Mouse (Mus musculus) embryonic facial prominence, embryonic 11.5 days (tissue): Measurements from ENCODE around the gene Ahcyl1. TPM values are rescaled to one million over a fixed set of nuclear protein-coding genes. Genes with fewer than 3 reads are reported as not detected.

ENCODE experiments used
- ATAC-seq: fragments of 200-750 bp; cut with Nextera tagmentation; replicated peaks from 2 replicates; pipeline ENCODE4 v1.8.0; 2017; ENCODE audit warnings: low read depth; ENCODE audit not compliant: insufficient number of reproducible peaks, low FRiP score, low TSS enrichment
- DNase-seq: peaks from one replicate; pipeline ENCODE4 v3.0.0-alpha.2; 2015; ENCODE audit warnings: low spot score
- H3K27ac ChIP-seq: fragments of 300-500 bp; sonication (generic); replicated peaks from 2 replicates; pipeline ENCODE4 v1.5.1; 2014; ENCODE audit warnings: mild to moderate bottlenecking, low read depth, low read length, control low read depth
- H3K27me3 ChIP-seq: fragments of 300-500 bp; sonication (generic); 2 replicates; pipeline ENCODE4 v1.6.1; 2014; ENCODE audit warnings: mild to moderate bottlenecking, low read length, moderate library complexity, mixed read lengths; ENCODE audit not compliant: control insufficient read depth, insufficient read depth
- H3K36me3 ChIP-seq: fragments of 300-500 bp; sonication (generic); replicated peaks from 2 replicates; pipeline ENCODE4 v1.6.1; 2014; ENCODE audit warnings: low read depth, mild to moderate bottlenecking, low read length, moderate library complexity, mixed read lengths; ENCODE audit not compliant: control insufficient read depth, insufficient read depth
- H3K4me1 ChIP-seq: fragments of 300-500 bp; sonication (generic); 2 replicates; pipeline ENCODE4 v1.6.1; 2014; ENCODE audit warnings: low read length, mixed read lengths; ENCODE audit not compliant: control insufficient read depth, insufficient read depth
- H3K4me2 ChIP-seq: fragments of 300-500 bp; sonication (generic); 2 replicates; pipeline ENCODE4 v1.6.1; 2014; ENCODE audit warnings: low read depth, mild to moderate bottlenecking, control low read depth, low read length, moderate library complexity
- H3K4me3 ChIP-seq: fragments of 300-500 bp; sonication (generic); 2 replicates; pipeline ENCODE4 v1.5.1; 2014; ENCODE audit warnings: low read depth, low read length, control low read depth
- H3K9ac ChIP-seq: fragments of 300-500 bp; sonication (generic); replicated peaks from 2 replicates; pipeline ENCODE4 v1.6.1; 2014; ENCODE audit warnings: mild to moderate bottlenecking, control low read depth, low read length
- H3K9me3 ChIP-seq: fragments of 300-500 bp; sonication (generic); replicated peaks from 2 replicates; pipeline ENCODE4 v1.6.1; 2016; ENCODE audit warnings: mild to moderate bottlenecking, low read length, inconsistent platforms, mixed read lengths; ENCODE audit not compliant: control insufficient read depth
- WGBS: fragments of 180-500 bp; shearing (Covaris S2); extraction: QIAGEN DNeasy Blood & Tissue Kit; methylation state at CpG from one replicate; pipeline ENCODE4 v1.1.7; 2014; 5-methylcytosine and 5-hydroxymethylcytosine counted together
- polyA plus RNA-seq: library from polyadenylated mRNA; unstranded; fragments of >200 nt; fragmentation: Nextera tagmentation; extraction: Ambion mirVana; gene quantifications from 2 replicates; pipeline ENCODE4 v1.2.1, GENCODE M21; 2014

The Ahcyl1 gene
- polyA plus RNA-seq, 1 experiment from 2014 or later, result 122 TPM

GRCm38 (mm10) chr3:107686276-107686977 is 9.9 kb downstream of the Ahcyl1 start:
- H3K9me3 ChIP-seq, result no peaks in the 10 kb centered on the region
- H3K4me2 ChIP-seq, result no peak overlapping the region
- ATAC-seq (no peak), DNase-seq (no peak)
- no peak overlapping the region for H3K4me3 ChIP-seq
- 85% methylated on average over 3 of the region's 3 CpGs for WGBS
- H3K9ac ChIP-seq, result no peak overlapping the region
- no peak overlapping the region for H3K27ac ChIP-seq
- no peaks in the 10 kb centered on the region for H3K36me3 ChIP-seq
- H3K27me3 ChIP-seq, result no peaks in the 10 kb centered on the region
- H3K4me1 ChIP-seq, result no peaks in the 10 kb centered on the region

GRCm38 (mm10) chr3:107685652-107686051 is 10.7 kb downstream of the Ahcyl1 start:
- H3K4me1 ChIP-seq, result peaks cover 2% of the 10 kb centered on the region; the same call in 1 of the 2 replicates
- H3K36me3 ChIP-seq, result no peaks in the 10 kb centered on the region
- no peak overlapping the region for H3K4me2 ChIP-seq
- no peak for DNase-seq
- H3K27ac ChIP-seq, result no peak overlapping the region
- H3K4me3 ChIP-seq, result no peak overlapping the region
- no peaks in the 10 kb centered on the region for H3K27me3 ChIP-seq
- WGBS, result 79% methylated on average over 2 of the region's 2 CpGs
- no peak for ATAC-seq
- H3K9ac ChIP-seq, result no peak overlapping the region
- no peaks in the 10 kb centered on the region for H3K9me3 ChIP-seq

GRCm38 (mm10) chr3:107683587-107683986 is 12.8 kb downstream of the Ahcyl1 start:
- ATAC-seq, result no peak
- no peak for DNase-seq
- 73% methylated on average over 1 of the region's 1 CpGs for WGBS

GRCm38 (mm10) chr3:107680790-107681576 is 15.4 kb downstream of the Ahcyl1 start:
- Histone ChIP-seq H3K27ac (0 out of 2 replicates have a peak overlapping the region, but pooled peaks have one; percentile 25), H3K9me3 (no peaks in the 10 kb centered on the region), H3K4me3 (no peak overlapping the region), H3K4me1 (peaks cover 2% of the 10 kb centered on the region; the same call in 1 of the 2 replicates), H3K27me3 (no peaks in the 10 kb centered on the region), H3K9ac (no peak overlapping the region), H3K4me2 (no peak overlapping the region), H3K36me3 (no peaks in the 10 kb centered on the region)
- no peak for ATAC-seq
- DNase-seq, result peak; percentile 37
- WGBS, result 50% methylated on average over 7 of the region's 7 CpGs

More at GRCm38 (mm10) chr3:107683587-107683986, 12.8 kb downstream of the Ahcyl1 start:
- Histone ChIP-seq H3K27ac (no peak overlapping the region), H3K4me3 (no peak overlapping the region), H3K9ac (no peak overlapping the region), H3K4me1 (peaks cover 2% of the 10 kb centered on the region; the same call in 1 of the 2 replicates), H3K36me3 (no peaks in the 10 kb centered on the region), H3K4me2 (no peak overlapping the region), H3K27me3 (no peaks in the 10 kb centered on the region), H3K9me3 (no peaks in the 10 kb centered on the region)

GRCm38 (mm10) chr3:107671509-107671908 is 24.9 kb downstream of the Ahcyl1 start:
- 91% methylated on average over 2 of the region's 2 CpGs for WGBS
- no peaks in the 10 kb centered on the region for H3K9me3 ChIP-seq
- no peak overlapping the region for H3K4me3 ChIP-seq
- peaks cover 13% of the 10 kb centered on the region for H3K36me3 ChIP-seq
- no peaks in the 10 kb centered on the region for H3K4me1 ChIP-seq
- ATAC-seq (no peak), DNase-seq (no peak)
- no peak overlapping the region for H3K27ac ChIP-seq
- no peaks in the 10 kb centered on the region for H3K27me3 ChIP-seq
- H3K4me2 ChIP-seq, result no peak overlapping the region
- H3K9ac ChIP-seq, result no peak overlapping the region

- Histone ChIP-seq H3K27me3 (no peaks in the 10 kb centered on the region), H3K36me3 (peaks cover 14% of the 10 kb centered on the region), H3K4me2 (no peak overlapping the region), H3K4me3 (no peak overlapping the region), H3K4me1 (no peaks in the 10 kb centered on the region), H3K9ac (no peak overlapping the region), H3K27ac (no peak overlapping the region), H3K9me3 (no peaks in the 10 kb centered on the region)
- no peak for ATAC-seq
- DNase-seq, result no peak
- 87% methylated on average over 4 of the region's 4 CpGs for WGBS
These were observed 25.9 kb downstream of the Ahcyl1 start for GRCm38 (mm10) chr3:107670500-107670899.

GRCm38 (mm10) chr3:107668786-107669185 is 27.6 kb downstream of the Ahcyl1 start:
- WGBS, result 92% methylated on average over 7 of the region's 7 CpGs
- Histone ChIP-seq H3K27ac (no peak overlapping the region), H3K27me3 (no peaks in the 10 kb centered on the region), H3K4me1 (no peaks in the 10 kb centered on the region), H3K9me3 (no peaks in the 10 kb centered on the region), H3K9ac (no peak overlapping the region), H3K4me3 (no peak overlapping the region), H3K36me3 (peaks cover 16% of the 10 kb centered on the region), H3K4me2 (no peak overlapping the region)
- DNase-seq (no peak), ATAC-seq (no peak)

- Histone ChIP-seq H3K36me3 (peaks cover 12% of the 10 kb centered on the region), H3K4me3 (no peak overlapping the region), H3K4me1 (no peaks in the 10 kb centered on the region), H3K9me3 (no peaks in the 10 kb centered on the region), H3K4me2 (no peak overlapping the region), H3K27ac (no peak overlapping the region), H3K9ac (no peak overlapping the region), H3K27me3 (no peaks in the 10 kb centered on the region)
- ATAC-seq, result no peak
- DNase-seq, result no peak
- 90% methylated on average over 6 of the region's 6 CpGs for WGBS
These were observed 28.9 kb downstream of the Ahcyl1 start for GRCm38 (mm10) chr3:107667426-107667825.
